Mouse (Mus musculus): ENCODE measurements around the gene Plppr3.

Plppr3 gene

GRCm38 (mm10) chr10:79852107-79852789 is 22.2 kb downstream of the Plppr3 start:
- DNase-seq = peak; percentile 55

- peak; percentile 32 for DNase-seq
Measured at GRCm38 (mm10) chr10:79851653-79852052, 22.8 kb downstream of the Plppr3 start.

GRCm38 (mm10) chr10:79849941-79850628 is 24.3 kb downstream of the Plppr3 start:
- peak; percentile 62 for DNase-seq

- no peak for DNase-seq
Measured at GRCm38 (mm10) chr10:79846553-79846952, 27.9 kb downstream of the Plppr3 start.

GRCm38 (mm10) chr10:79843476-79843875 is 31.0 kb downstream of the Plppr3 start:
- DNase-seq = no peak

GRCm38 (mm10) chr10:79842322-79842721 is 32.1 kb downstream of the Plppr3 start:
- DNase-seq = no peak

- DNase-seq = peak; percentile 49
Measured at GRCm38 (mm10) chr10:79840644-79841551, 33.5 kb downstream of the Plppr3 start.

- DNase-seq = no peak
Measured at GRCm38 (mm10) chr10:79840091-79840490, 34.3 kb downstream of the Plppr3 start.

- DNase-seq = no peak
Measured at GRCm38 (mm10) chr10:79838151-79838550, 36.3 kb downstream of the Plppr3 start.

- DNase-seq = no peak
Measured at GRCm38 (mm10) chr10:79836918-79837317, 37.5 kb downstream of the Plppr3 start.

- peak; percentile 93 for DNase-seq
Measured at GRCm38 (mm10) chr10:79834769-79835398, 39.5 kb downstream of the Plppr3 start.

GRCm38 (mm10) chr10:79832786-79833181 is 41.6 kb downstream of the Plppr3 start:
- no peak for DNase-seq

GRCm38 (mm10) chr10:79832026-79832785 is 42.2 kb downstream of the Plppr3 start:
- DNase-seq = peak; percentile 57

- DNase-seq = no peak
Measured at GRCm38 (mm10) chr10:79831583-79831982, 42.9 kb downstream of the Plppr3 start.

- no peak for DNase-seq
Measured at GRCm38 (mm10) chr10:79824413-79824812, 50.0 kb downstream of the Plppr3 start.

- no peak for DNase-seq
Measured at GRCm38 (mm10) chr10:79823011-79823410, 51.4 kb downstream of the Plppr3 start.

GRCm38 (mm10) chr10:79822372-79822771 is 52.1 kb downstream of the Plppr3 start:
- no peak for DNase-seq

GRCm38 (mm10) chr10:79821731-79822130 is 52.7 kb downstream of the Plppr3 start:
- DNase-seq = no peak

GRCm38 (mm10) chr10:79820782-79821181 is 53.7 kb downstream of the Plppr3 start, which contains the start of gene Misp:
Gene Misp, plus strand, starts transcription at chr10:79820989.
- DNase-seq = no peak

GRCm38 (mm10) chr10:79820277-79820676 is 54.2 kb downstream of the Plppr3 start:
- DNase-seq = no peak

- DNase-seq = no peak
Measured at GRCm38 (mm10) chr10:79819606-79820005, 54.8 kb downstream of the Plppr3 start.

GRCm38 (mm10) chr10:79818225-79818624 is 56.2 kb downstream of the Plppr3 start:
- DNase-seq = no peak

Data from thymus, postnatal 4 days (tissue).